Mouse (Mus musculus) lung, adult 2 months (tissue): ENCODE results near the gene Adamts17.

Experiments
- CTCF ChIP-seq: fragments of 200-500 bp; IDR thresholded peaks from 2 replicates; pipeline ENCODE4 v1.5.1; 2011; ENCODE audit warnings: mild to moderate bottlenecking, low read length, control low read depth; ENCODE audit not compliant: insufficient read depth
- POLR2A ChIP-seq: fragments of 200-500 bp; IDR thresholded peaks from 2 replicates; pipeline ENCODE4 v1.6.1; 2011; ENCODE audit warnings: low read depth, mild to moderate bottlenecking, control low read depth, low read length, borderline replicate concordance; ENCODE audit errors: extremely low read depth

DNA sequence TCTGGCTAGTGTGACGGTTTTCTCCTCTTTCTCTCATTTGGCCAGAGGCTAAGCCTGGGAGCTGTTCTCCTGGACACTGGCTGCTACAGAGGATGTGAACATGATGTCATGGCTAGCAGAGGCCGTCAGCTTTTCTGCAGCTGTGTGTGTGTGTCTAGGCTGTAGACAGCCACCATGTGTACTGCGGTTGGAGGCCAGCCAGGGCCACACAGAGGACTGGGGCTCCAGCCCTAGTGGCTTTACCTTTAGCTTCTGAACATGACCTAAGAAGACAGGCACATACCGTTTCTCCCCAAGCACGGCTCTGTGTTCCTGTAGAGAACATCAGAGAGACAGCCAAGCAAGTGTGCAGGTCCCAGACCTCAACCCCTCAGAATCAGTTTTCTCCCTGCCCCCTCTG is 73.3 kb downstream of the Adamts17 start:
- TF ChIP-seq POLR2A (no peak), CTCF (no peak)
